Mouse (Mus musculus): ENCODE results near the gene Hlcs.

Gene Hlcs

GRCm38 (mm10) chr16:94289138-94290072 lies 24.0 kb downstream of the Hlcs start:
- peak; percentile 34 for DNase-seq

GRCm38 (mm10) chr16:94287826-94288225 lies 25.5 kb downstream of the Hlcs start:
- no peak for DNase-seq

- DNase-seq = no peak
Measured at GRCm38 (mm10) chr16:94283972-94284371, 29.4 kb downstream of the Hlcs start.

- no peak for DNase-seq
Measured at GRCm38 (mm10) chr16:94270826-94271225, 42.5 kb downstream of the Hlcs start.

GRCm38 (mm10) chr16:94269635-94270034 lies 43.7 kb downstream of the Hlcs start:
- DNase-seq = peak; percentile 94

- DNase-seq = no peak
Measured at GRCm38 (mm10) chr16:94268205-94268604, 45.2 kb downstream of the Hlcs start.

- no peak for DNase-seq
Measured at GRCm38 (mm10) chr16:94264611-94265010, 48.8 kb downstream of the Hlcs start.

GRCm38 (mm10) chr16:94262501-94262900 lies 50.9 kb downstream of the Hlcs start:
- no peak for DNase-seq

- DNase-seq = no peak
Measured at GRCm38 (mm10) chr16:94260938-94261630, 52.3 kb downstream of the Hlcs start.

GRCm38 (mm10) chr16:94258366-94259310 lies 54.7 kb downstream of the Hlcs start:
- DNase-seq = peak; percentile 89

- DNase-seq = no peak
Measured at GRCm38 (mm10) chr16:94255592-94255991, 57.8 kb downstream of the Hlcs start.

- DNase-seq = no peak
Measured at GRCm38 (mm10) chr16:94255035-94255434, 58.3 kb downstream of the Hlcs start.

- DNase-seq = no peak
Measured at GRCm38 (mm10) chr16:94254415-94254891, 58.9 kb downstream of the Hlcs start.

- no peak for DNase-seq
Measured at GRCm38 (mm10) chr16:94253671-94254414, 59.5 kb downstream of the Hlcs start.

- DNase-seq = no peak
Measured at GRCm38 (mm10) chr16:94251756-94252155, 61.6 kb downstream of the Hlcs start.

- no peak for DNase-seq
Measured at GRCm38 (mm10) chr16:94250640-94251349, 62.6 kb downstream of the Hlcs start.

GRCm38 (mm10) chr16:94250136-94250535 lies 63.2 kb downstream of the Hlcs start:
- DNase-seq = peak; percentile 45

- no peak for DNase-seq
Measured at GRCm38 (mm10) chr16:94249666-94250065, 63.7 kb downstream of the Hlcs start.

- DNase-seq = peak; percentile 42
Measured at GRCm38 (mm10) chr16:94248721-94249120, 64.7 kb downstream of the Hlcs start.

- no peak for DNase-seq
Measured at GRCm38 (mm10) chr16:94246976-94247375, 66.4 kb downstream of the Hlcs start.
